Mouse (Mus musculus): Measurements from ENCODE around the gene Vdr.

The Vdr gene

DNA sequence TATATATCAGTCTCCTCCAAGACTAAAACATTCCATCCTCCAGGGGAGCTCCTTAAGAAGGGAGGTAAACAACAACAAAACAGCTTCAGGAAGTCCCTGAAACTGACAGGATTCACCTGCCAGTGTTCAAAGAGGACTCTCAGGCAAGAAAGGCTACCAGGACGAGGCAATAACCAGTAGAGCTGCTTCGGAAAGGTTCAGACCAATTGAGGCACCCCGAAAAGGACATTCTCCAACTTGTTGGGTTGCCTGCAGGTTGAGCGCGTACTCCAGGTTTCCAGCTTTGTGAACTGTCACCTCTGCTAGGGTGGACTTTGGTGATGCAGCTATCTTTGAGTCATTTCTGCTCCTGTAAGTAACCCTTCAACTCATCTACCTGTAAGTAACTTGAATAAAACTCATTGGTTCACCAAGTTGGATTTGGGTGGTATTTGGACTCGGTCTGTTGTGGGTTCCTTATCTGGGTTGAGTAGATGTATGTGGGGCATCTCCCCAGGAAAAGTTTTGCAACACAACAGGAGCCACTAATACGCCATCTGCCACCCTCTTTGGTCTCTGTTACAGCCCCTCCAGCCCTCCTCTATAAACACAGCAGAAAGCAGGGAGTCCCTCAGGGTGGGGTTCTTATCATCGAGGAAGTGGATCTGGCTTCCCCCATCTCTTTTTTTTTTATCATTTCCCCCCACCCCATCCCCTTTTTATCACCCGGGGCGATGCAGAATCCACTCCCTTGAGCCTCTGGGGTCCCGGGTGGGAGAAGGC is 64.1 kb downstream of the Vdr start:
- no peak for DNase-seq

DNA sequence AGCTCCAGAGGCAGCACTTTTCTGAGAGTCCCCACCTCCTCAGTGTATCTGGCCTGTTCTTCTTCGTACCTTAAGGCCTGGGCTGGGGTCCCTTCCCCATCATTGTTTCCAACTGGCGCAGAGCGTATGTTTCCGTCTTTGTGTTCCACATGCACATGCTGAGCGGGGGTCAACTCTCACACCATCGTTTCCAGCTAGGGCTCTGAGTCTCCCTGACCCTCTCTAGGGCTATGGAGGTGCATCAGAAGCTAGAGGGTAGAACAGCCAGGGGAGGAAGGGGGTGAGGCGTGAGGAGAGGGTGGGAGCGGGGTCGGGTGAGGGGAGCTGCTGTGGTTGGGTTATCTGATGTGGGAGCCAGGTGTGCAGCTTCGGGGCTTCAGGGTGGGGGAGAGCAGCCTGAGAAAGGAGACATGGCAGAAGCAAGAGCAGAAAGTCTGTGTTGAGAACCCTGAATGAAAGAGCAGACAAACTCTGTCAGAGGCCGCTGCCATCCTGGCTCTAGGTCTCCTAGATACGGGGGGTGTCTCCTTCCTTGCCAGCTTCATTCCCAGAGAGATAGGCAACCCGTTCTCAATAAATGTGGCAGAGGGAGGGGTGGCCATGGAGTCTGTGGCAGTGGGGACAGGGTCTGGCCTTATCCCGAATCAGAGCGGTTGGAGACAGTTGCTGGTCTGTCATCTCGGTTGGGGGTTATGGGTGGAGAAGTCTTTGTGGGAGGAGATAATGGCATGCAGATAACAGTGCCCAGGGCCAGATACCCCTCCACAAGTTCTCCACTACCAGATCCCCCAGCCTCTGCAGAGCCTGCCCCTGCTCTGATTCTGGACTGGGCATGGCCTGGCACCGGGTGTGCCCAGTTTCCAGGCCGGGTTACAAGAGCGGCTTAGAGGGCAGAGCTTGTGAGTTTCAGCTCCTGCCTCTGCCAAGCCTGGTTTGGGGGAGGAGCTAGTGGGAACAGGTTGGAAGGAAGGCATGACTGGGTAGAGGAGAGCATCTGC is 66.1 kb downstream of the Vdr start, which contains the start of gene Hdac7:
TSS of gene Hdac7 (minus strand) at position 466 of the 998 bp plus-strand sequence.
- DNase-seq = no peak

DNA sequence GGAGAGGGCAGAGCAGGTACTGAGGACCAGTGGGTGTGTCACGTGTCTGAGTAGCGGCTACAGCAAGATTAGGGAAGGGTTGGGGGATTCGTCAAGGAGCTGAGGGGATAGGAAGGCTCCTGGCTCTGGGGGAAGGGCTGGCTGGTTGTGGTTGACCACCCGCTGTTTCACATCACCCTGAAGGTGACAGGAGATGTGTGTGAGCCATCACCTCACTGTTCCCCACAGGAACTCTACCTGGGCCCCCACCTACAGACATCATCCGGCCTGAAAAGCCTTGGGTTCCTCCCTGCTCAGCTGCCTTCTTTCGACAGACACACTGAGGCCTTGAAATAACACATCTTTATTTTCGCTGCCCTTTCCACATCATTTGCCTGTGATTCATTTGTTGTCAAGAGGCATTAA is 67.2 kb downstream of the Vdr start:
- DNase-seq = no peak

DNA sequence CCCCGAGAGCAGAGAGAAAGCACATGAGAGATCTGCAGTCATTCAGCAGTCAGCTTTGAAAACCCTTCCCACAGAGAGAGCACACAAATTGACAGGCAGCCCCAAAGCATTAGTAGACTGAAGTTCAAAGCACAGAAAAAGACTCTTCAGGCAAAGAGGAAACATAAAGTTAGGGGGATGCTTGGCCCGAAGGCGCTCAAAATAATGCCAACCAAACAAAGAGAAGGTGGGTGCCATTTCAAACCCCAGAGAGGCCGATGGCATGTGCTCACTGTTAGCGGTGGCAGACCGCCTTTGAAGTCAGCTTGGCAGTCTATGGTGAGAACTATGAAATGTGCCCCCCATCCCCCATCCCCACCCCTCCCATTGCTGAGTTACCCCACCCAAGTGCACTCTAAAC is 68.4 kb downstream of the Vdr start:
- DNase-seq = no peak

DNA sequence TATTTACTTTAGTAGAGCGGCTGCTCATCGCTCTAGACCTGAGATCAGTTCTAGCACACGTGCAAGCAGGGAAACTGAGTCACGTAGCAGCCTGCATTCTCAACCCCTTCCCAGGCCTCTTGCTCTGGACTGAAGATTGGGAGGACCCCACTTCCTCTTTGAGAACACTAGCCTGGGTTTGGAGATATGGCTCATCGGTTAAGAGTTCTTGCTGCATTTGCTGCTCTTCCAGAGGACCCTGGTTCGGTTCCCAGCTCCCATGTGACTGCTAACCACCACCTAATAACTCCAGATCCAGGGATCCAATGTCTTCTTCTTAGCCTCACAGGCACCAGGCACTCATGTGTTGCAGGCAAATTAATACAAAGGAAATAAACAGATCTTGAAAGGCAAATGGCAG is 69.0 kb downstream of the Vdr start:
- DNase-seq = no peak

DNA sequence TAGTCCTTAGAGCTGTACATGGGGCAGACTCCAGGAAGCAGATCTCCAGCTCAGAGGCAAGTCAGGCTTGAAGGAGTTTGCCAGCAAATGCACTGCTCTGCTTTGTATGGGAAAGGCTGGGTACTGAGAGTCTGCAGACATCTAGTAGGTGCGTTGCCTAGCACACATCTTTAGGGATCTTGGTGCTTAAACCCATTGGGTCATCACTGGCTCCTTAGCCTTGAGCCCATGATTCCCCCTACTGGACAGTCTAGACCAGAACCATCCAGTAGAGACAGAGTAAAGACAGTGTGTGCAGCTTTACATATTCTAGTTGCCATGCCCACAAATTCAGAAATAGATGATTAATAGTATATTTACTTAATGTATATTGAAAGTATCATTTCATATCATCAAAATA is 69.6 kb downstream of the Vdr start:
- no peak for DNase-seq

DNA sequence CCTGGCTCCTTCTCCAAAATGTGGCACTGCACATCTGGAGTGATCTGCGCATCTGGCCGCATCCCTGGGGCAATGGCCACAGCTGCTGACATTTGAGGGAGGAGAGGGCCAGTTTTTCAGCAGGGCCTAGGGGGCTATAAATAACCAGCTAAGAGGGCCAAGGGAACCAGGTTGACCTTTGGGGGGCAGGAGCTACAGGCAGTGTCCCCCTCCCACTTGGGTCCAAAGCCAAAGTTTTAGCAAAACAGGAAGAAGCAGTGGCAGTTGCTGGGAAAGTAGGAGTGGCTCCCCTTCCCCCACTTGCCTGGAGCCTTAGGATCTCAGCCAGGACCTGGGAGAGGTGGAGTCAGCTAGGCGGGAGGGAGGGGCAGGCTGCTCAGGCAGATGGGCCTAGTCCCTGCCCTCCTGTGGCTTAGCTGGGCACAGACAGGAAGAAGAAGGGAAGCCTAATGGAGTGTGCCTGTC is 70.4 kb downstream of the Vdr start:
- no peak for DNase-seq

DNA sequence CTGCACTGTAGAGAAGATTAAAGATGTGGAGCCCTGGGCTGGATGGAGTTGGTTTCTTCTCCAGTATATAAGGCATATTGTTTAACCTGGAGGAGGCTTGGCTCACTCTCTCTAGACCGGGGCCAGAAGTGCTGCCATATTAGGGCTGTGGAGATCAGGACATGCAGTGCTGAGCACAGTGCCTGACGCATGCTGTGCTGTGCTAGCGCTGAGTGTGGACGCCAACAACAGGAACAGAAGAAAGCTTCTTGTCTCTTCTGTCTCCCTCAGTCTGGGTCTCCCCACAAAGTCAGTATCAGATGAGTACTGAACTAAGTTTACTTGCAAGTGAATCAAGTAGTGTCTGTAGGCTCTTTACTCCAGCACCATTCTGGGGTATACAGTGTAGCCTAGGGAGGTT is 71.0 kb downstream of the Vdr start:
- no peak for DNase-seq

DNA sequence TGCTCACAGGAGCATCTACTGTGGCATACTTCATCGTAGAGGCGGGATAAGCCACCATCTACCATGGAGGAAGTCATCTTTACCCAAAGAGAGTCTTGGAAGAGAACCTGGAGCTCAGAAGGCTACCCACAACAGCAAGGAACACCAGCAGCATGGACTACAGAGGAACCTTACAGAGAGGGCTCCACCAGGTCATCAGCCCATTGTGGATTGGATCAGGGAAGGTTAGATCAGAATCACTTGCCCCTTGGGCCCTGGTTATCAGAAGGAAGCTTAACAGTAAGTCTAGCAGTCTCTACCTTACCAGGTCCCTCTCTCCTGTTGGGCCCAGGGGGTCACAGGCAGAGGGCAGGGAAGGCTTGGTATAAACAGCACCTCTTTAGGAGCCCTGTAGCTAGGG is 71.4 kb downstream of the Vdr start:
- no peak for DNase-seq

DNA sequence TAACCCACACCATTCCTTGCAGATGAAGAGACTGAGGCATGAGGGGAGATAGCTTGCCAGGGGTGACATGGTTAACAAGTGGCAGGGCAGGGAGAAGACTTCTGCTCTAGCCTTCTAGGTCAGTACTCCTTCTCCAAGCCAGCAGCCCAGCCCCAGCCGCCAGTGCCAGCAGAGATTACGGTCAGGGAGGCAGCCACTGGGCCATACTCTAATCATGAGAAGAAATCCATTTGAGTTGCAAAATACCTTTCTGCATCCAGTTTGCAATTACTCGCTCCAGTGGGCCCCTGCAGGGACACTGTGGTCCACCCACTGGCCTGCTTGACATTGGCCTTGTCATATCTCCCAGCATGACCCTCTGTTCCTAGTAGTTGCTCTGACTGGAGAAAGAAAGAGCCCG is 72.0 kb downstream of the Vdr start:
- no peak for DNase-seq

DNA sequence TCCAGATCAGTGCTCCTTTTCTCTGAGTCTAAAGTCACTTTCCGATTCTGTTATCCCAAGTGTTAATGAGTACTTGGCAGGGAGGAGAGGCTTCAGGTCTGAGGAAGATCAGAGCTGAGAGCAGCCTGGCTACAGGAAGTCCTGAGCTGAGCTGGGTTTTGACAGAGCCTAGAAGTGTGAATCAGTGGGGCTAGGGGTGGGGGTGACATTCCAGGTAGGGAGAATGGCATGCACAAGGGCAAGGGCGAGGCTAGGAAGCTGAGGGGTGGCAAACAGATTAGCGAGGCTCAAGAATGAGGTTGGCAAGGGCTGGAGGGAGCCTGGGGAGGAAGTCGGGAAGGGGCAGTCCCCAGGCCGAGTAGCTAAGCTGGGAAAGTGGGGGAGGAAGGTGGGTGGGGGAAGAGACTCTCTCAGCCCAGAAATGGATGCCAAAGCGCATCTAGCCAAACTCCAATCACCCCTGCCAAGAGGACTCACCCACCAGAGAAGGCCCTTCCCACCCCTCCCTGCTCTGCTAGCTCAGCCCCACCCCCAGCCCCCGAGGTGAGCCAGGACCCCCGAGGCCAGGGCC is 72.9 kb downstream of the Vdr start:
- DNase-seq = peak in 1 of 2 experiments; percentile 26

DNA sequence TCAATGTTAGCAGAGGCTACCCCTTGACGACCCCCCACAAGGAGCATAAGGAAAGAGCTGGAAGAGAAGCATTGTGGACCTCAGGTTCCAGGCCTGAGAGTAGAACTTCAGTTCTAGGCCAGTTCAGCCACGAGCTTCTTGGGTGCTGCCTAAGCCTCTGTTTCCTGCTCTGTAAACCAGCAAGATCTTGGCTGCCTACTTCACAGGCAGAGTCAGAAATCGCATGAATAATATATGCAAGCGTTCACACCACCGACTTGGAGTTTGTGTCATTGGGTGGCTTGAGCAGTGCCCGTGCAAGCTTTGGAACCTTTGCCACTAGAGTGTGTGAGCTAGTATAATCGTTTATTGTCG is 73.6 kb downstream of the Vdr start:
- no peak for DNase-seq

DNA sequence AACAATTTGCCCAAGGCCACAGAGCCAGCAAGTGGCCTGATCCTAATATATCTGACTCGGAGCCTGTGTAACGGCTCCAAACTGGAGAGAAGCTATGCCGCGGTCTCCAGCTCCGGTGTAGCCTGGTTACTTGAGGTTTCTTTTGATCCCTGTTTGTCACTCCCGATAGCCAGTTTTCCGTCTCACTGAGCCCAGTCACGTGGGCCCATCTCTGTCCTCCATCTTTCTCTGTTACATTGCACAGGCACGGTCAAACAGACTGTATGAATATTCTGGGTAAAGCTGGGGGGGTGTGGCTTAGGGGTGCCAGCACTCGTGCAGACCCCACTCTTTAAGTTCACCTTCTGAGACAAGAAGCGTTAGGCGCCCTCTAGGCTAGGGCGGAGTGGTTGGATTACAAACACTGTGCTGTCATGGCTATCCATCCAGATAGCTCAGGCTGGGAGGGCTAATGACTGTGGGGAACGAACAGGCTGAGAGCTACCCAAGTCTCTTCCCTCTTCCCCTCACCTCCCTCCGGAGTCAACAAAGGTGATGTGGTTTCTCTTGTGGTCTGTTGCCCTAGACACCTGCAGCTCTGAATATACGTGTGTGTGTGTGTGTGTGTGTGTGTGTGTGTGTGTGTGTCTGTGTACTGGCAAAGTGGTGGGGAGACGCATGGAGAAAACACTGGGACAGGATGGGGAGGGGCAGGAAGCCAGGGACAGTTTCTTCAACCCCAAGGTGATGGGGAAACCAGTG is 74.1 kb downstream of the Vdr start:
- DNase-seq = no peak

DNA sequence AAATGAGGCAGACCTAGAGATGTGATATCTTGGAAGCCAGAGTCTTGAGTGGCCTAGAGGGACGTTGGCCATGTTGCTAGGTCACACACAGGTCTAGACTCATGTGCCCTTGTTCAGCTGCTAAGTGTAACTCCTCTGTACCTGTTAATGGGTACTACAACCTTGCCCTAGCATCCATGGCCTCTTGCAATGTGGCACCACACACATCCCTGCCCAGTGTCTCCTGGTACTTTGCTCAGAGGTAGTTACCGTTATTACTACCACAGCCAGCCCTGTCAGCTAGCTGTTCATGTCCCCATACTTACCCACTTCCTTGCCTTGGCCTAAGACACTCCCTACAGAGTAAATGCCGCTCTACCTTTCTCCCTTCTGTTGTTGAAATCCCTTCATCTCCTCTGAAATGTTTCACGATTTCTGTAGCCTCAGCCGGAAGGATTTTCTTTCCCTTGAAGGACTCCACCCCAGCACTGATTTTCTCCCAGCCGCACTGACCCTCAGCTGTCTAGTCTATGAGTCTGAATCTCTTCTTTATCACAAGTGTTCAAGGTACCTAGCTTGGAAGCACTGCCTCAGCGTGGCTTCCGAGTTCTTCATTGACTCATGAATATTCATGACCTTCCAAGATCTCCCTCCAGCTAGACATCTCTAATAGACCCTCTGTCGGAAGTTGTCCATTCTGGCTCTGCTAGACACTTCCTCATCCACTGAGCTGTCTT is 77.5 kb downstream of the Vdr start:
- DNase-seq = no peak

DNA sequence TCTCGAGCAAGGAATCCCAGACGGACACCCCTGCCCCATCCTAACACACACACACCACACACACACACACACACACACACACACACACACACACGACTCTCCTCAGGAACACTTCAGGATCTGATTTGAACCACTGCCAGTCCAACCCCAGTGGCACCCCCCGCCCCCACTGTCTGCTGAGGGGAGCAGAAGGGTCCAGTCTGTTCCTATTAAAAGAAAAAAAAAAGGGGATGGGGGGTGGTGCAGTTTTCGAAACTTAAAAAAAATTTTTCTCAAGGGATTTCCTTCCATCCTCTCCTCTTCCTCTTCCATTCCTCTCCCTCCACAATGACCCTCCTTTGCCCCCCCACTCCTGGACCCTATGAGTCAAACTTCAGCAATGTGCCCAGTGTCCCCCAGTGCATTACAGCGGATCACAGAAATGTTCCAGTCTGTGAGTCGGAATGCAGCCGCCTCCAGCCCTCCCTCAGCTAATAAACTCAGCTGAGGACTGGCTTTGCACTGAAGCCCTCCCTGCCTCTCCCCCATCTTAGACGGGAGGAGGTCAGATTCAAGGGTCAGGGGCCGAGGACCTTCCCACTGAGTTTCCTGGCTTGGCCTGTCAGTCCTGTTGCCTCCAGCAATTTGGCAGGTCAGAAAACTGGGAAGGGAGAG is 78.3 kb downstream of the Vdr start:
- no peak for DNase-seq

DNA sequence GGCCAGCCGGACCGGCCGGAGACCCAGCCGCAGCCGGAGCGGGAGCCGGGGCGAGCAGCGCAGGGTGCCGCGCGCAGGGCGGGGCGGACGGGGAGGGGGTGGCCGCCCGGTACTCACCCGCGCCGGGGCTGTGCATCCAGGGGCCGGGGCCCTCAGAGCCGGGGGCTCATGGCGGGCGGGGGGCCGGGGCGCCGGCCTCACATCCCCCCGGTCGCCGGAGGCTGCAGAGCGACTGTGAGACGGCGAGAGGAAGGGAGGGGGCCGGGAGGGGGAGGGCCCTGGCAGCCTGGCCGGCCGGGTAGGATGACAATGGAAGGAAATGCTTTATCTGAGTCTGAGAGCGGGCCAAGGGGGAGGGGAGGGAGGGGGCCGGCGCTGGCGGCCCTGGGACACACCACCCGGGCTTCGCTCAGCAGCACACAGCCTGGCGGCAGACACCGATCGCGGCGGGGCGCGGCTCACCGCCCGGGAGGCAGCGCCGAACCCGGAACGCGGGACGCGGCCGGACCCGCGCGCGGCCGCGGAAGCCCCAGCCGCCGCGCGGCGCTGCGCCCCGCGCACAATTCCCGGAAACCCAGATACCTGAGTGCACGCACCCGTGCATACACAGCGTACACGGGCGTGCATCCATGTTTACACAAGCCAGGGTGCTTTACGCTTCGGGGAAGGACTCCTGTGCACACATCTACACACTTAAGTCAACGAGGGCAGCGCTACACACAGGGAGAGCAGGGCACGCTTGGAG is 79.0 kb downstream of the Vdr start:
- DNase-seq = peak; percentile 53 to 61

DNA sequence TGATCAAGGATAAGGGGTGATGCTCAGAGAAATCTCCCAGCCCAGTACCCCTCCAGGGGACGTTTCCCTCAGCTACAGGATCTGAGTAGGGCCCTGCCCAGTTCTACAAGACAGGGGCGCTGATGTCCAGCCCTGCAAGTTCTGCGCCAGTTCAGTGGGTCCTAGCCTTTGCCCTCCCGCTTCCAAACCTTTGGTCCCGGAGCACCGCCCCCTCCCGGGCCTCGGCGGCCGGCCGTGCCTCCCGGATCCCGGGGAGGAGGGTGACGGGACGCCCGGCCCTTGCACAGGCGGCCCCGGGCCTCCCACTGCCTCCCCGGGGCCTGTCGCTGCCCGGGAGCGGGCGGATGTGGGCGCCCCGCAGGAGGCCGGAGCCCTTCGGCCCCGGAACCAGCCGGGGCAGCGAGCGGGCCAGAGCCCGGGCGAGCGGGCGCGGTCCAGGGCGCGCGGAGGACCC is 79.6 kb downstream of the Vdr start:
- DNase-seq = peak; percentile 34 to 47

DNA sequence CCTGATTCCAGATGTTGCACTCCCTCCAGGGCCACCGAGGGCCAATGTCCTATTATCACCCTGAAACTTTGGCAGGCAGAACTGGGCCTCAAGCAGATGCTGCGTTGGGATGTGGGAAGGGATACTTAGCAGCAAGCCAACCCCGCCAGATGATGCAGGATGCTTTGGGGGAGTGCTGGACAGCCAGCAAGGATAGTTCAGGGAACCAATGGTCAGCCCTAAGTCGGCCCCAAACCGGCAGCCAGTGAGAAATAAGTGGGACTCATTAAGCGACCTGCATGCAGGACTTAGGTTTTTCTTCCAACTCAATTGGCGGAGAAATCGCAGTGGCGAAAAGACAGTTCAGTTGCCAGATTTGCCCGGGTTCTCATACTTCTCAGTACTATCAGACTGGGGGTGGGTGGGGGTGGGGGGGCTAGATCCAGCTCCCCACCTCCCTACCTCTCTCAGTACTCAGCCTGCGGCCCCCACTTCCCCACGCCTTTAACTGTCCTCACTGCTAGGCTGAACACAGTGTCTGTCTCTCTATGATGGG is 80.1 kb downstream of the Vdr start:
- DNase-seq = no peak

DNA sequence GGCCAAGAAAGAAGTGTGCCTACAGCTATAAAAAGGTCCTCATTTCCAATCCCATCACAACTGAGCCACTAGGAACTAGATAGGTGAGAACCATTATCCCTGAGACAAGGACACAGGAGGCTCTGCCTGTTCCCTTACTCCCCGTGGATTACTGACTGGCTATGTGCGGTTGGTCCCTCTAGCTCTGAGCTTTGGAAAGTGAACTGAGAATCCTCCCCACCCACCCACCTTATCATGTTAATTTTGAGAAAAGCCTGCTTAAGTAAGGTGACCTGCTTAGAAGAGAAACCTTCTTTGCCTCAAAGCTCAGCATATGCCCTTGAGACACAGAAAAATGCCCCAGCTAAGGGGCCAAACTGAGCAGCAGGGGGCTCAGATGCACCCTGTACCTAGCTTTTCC is 81.0 kb downstream of the Vdr start:
- DNase-seq = no peak

DNA sequence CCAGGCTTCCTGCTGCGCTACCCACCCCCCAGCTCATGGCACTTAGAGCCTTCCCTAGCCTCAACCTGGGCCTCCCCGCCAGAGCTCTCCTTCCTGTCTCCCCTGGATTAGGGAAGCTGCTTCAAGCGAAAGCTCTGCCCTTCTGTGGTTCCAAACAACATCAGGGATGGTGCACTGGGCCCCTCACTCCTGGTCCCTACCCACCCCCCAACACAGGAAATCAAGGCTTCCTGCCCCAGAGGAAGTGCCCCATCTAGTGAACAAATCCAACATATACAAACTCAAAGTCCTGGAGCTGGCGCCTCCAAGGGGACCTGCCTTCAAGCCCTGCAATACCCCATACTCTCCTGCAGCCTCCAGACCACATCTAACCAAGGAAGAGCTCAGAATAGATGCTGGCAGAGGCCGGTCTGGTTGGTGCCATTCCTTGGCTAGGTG is 81.5 kb downstream of the Vdr start:
- no peak for DNase-seq

All from B cell, adult 2 months (primary cell).